Mouse (Mus musculus): ENCODE data around the gene Vmn1r117. TPM values are rescaled to one million over a fixed set of nuclear protein-coding genes. Genes with fewer than 3 reads are reported as not detected.

The Vmn1r117 gene
- not detected for polyA plus RNA-seq (2014; fragmentation: Illumina TruSeq; extraction: RNeasy Lipid Tissue Mini Kit (QIAGEN cat#74804); ENCODE audit: low read depth, low replicate concordance)

GRCm38 (mm10) chr7:20884021-20884420, at the start of gene Vmn1r117:
Vmn1r117 (minus strand) TSS chr7:20884121.

GRCm38 (mm10) chr7:20912247-20912646, 28.3 kb upstream of the Vmn1r117 start, which contains the start of gene Vmn1r118:
Vmn1r118 (minus strand) TSS chr7:20912347.

GRCm38 (mm10) chr7:20871956-20872355, 12.0 kb downstream of the Vmn1r117 start, which contains the start of gene Vmn1r116:
Vmn1r116 (plus strand) TSS chr7:20872256.

GRCm38 (mm10) chr7:20844885-20845284, 39.0 kb downstream of the Vmn1r117 start, which contains the start of gene Vmn1r115:
Vmn1r115 (minus strand) TSS chr7:20844985.

Other genes starting within 250 kb of the Vmn1r117 start
- gene Vmn1r107, start 215.2 kb downstream of the Vmn1r117 start, polyA plus RNA-seq (2014; fragmentation: Illumina TruSeq; extraction: RNeasy Lipid Tissue Mini Kit (QIAGEN cat#74804); ENCODE audit: low read depth, low replicate concordance) = not detected
- not detected for gene Vmn1r111, start 180.9 kb downstream of the Vmn1r117 start, polyA plus RNA-seq (2014; fragmentation: Illumina TruSeq; extraction: RNeasy Lipid Tissue Mini Kit (QIAGEN cat#74804); ENCODE audit: low read depth, low replicate concordance)
- not detected for gene Gm10668, start 153.5 kb downstream of the Vmn1r117 start, polyA plus RNA-seq (2014; fragmentation: Illumina TruSeq; extraction: RNeasy Lipid Tissue Mini Kit (QIAGEN cat#74804); ENCODE audit: low read depth, low replicate concordance)
- gene Vmn1r112, start 112.9 kb downstream of the Vmn1r117 start, polyA plus RNA-seq (2014; fragmentation: Illumina TruSeq; extraction: RNeasy Lipid Tissue Mini Kit (QIAGEN cat#74804); ENCODE audit: low read depth, low replicate concordance) = not detected
- gene Vmn1r113, start 96.8 kb downstream of the Vmn1r117 start, polyA plus RNA-seq (2014; fragmentation: Illumina TruSeq; extraction: RNeasy Lipid Tissue Mini Kit (QIAGEN cat#74804); ENCODE audit: low read depth, low replicate concordance) = not detected
- gene Vmn1r114, start 71.9 kb downstream of the Vmn1r117 start, polyA plus RNA-seq (2014; fragmentation: Illumina TruSeq; extraction: RNeasy Lipid Tissue Mini Kit (QIAGEN cat#74804); ENCODE audit: low read depth, low replicate concordance) = not detected
- not detected for gene Vmn1r115, start 39.1 kb downstream of the Vmn1r117 start, polyA plus RNA-seq (2014; fragmentation: Illumina TruSeq; extraction: RNeasy Lipid Tissue Mini Kit (QIAGEN cat#74804); ENCODE audit: low read depth, low replicate concordance)
- gene Vmn1r116, start 11.9 kb downstream of the Vmn1r117 start, polyA plus RNA-seq (2014; fragmentation: Illumina TruSeq; extraction: RNeasy Lipid Tissue Mini Kit (QIAGEN cat#74804); ENCODE audit: low read depth, low replicate concordance) = not detected
- not detected for gene Vmn1r118, start 28.2 kb upstream of the Vmn1r117 start, polyA plus RNA-seq (2014; fragmentation: Illumina TruSeq; extraction: RNeasy Lipid Tissue Mini Kit (QIAGEN cat#74804); ENCODE audit: low read depth, low replicate concordance)
- not detected for gene Vmn1r119, start 128.3 kb upstream of the Vmn1r117 start, polyA plus RNA-seq (2014; fragmentation: Illumina TruSeq; extraction: RNeasy Lipid Tissue Mini Kit (QIAGEN cat#74804); ENCODE audit: low read depth, low replicate concordance)
- gene Vmn1r120, start 169.7 kb upstream of the Vmn1r117 start, polyA plus RNA-seq (2014; fragmentation: Illumina TruSeq; extraction: RNeasy Lipid Tissue Mini Kit (QIAGEN cat#74804); ENCODE audit: low read depth, low replicate concordance) = not detected
- gene Vmn1r121, start 214.4 kb upstream of the Vmn1r117 start, polyA plus RNA-seq (2014; fragmentation: Illumina TruSeq; extraction: RNeasy Lipid Tissue Mini Kit (QIAGEN cat#74804); ENCODE audit: low read depth, low replicate concordance) = not detected

Measured in adrenal gland, adult 10 weeks (tissue).